Mouse (Mus musculus): ENCODE results near the gene Crybb3. TPM values are rescaled to one million over a fixed set of nuclear protein-coding genes. Genes with fewer than 3 reads are reported as not detected.

Crybb3 gene
- polyA plus RNA-seq, 1 experiment from 2014 or later: 1.3 TPM

DNA sequence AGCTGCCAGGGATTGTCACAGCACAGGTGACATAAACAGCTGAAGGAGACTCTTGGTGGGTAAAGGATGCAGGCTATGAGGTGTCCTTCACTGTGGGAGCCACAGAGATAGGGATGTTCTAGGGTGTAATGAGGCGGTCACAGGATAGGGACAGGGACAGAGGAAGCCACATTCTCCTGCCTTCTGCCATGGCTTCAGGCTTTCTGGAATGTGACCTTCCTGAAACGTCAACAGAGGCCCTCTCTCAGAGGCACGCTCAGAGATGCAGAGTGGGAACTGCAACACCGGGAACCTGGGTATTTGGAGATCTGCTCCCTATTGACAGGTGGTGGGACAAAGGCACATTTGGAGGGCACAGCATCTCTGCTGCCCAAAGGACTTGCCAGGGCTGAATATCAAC lies 5.6 kb upstream of the Crybb3 start:
- WGBS: 51% methylated on average over 4 of the region's 4 CpGs
- ATAC-seq (ENCODE audit: insufficient number of reproducible peaks, insufficient read depth, low FRiP score, low TSS enrichment, low read depth): no peak
- H3K4me3 ChIP-seq: no peak overlapping the region

DNA sequence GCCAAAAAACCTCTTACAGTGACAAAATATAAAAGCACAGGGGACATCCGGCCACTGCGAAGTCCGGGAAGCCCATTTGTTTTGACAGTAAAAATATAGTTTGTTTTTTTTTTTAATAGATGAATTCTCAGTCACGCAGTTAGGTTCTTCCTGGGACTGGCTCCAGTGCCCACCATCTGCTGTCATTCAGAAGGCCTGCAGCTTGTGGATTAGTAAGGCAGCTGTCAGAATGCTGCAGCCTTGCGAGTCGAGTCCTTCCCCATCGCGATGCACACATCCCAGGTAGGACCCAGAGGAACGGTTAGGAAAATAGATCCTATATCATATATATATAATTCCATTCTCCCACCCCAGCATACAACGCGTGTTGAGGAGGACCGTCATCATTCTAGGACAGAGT lies 5.1 kb upstream of the Crybb3 start:
- ATAC-seq (ENCODE audit: insufficient number of reproducible peaks, insufficient read depth, low FRiP score, low TSS enrichment, low read depth): no peak
- 75% methylated on average over 12 of the region's 12 CpGs for whole genome bisulfite sequencing
- Histone ChIP-seq H3K27ac (no peak overlapping the region), H3K4me2 (no peak overlapping the region), H3K9ac (no peak overlapping the region), H3K36me3 (peaks cover 16% of the 10 kb centered on the region; the same call in 1 of the 2 replicates), H3K4me3 (no peak overlapping the region), H3K9me3 (no peaks in the 10 kb centered on the region), H3K4me1 (peaks cover 11% of the 10 kb centered on the region; the same call in 1 of the 2 replicates), H3K27me3 (no peaks in the 10 kb centered on the region; the same call in 1 of the 2 replicates)

More for the DNA sequence above, 5.6 kb upstream of the Crybb3 start:
- Histone ChIP-seq H3K27me3 (no peaks in the 10 kb centered on the region; the same call in 1 of the 2 replicates), H3K9ac (no peak overlapping the region), H3K9me3 (no peaks in the 10 kb centered on the region), H3K27ac (no peak overlapping the region), H3K36me3 (peaks cover 16% of the 10 kb centered on the region; the same call in 1 of the 2 replicates), H3K4me1 (peaks cover 14% of the 10 kb centered on the region; the same call in 1 of the 2 replicates), H3K4me2 (no peak overlapping the region)

DNA sequence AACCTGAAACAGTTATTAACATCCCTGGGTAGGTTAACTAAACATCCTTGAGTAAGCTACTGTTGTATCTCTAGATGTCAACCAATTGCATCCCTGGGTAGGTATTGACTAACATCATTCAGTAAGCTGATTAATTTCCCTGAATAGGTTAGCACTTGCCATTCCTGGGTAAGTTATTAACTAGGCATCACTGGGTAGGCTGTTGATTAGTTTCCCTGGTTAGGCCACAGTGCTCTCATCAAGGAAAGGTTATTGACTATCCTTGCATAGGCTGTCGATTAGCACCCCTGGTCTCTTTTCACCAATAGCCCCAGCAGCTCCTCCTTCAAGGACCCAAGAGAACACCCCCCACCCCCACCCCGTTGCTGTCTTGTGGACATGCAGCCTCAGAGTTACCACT lies 4.5 kb upstream of the Crybb3 start:
- Histone ChIP-seq H3K27me3 (no peaks in the 10 kb centered on the region; the same call in 1 of the 2 replicates), H3K4me2 (no peak overlapping the region), H3K9me3 (no peaks in the 10 kb centered on the region), H3K9ac (no peak overlapping the region), H3K4me1 (peaks cover 9% of the 10 kb centered on the region; the same call in 1 of the 2 replicates), H3K36me3 (peaks cover 13% of the 10 kb centered on the region; the same call in 1 of the 2 replicates), H3K27ac (no peak overlapping the region), H3K4me3 (no peak overlapping the region)
- 77% methylated on average over 2 of the region's 2 CpGs for WGBS
- ATAC-seq (ENCODE audit: insufficient number of reproducible peaks, insufficient read depth, low FRiP score, low TSS enrichment, low read depth): no peak

- H3K36me3 ChIP-seq: 0 out of 2 replicates have a peak, but pooled peaks cover 2% of the 10 kb centered on the region
- no peak overlapping the region for H3K4me2 ChIP-seq
- ATAC-seq (ENCODE audit: insufficient number of reproducible peaks, insufficient read depth, low FRiP score, low TSS enrichment, low read depth): no peak
- 88% methylated on average over 2 of the region's 2 CpGs for WGBS
- no peak overlapping the region for H3K9ac ChIP-seq
- H3K4me3 ChIP-seq: no peak overlapping the region
- H3K9me3 ChIP-seq: no peaks in the 10 kb centered on the region
- peaks cover 14% of the 10 kb centered on the region; the same call in 1 of the 2 replicates for H3K4me1 ChIP-seq
- H3K27me3 ChIP-seq: no peaks in the 10 kb centered on the region
- H3K27ac ChIP-seq: no peak overlapping the region
These were observed 2.9 kb upstream of the Crybb3 start for GRCm38 (mm10) chr5:113084309-113084708.

GRCm38 (mm10) chr5:113082356-113083168 lies 1.2 kb upstream of the Crybb3 start:
- Histone ChIP-seq H3K36me3 (no peaks in the 10 kb centered on the region), H3K4me1 (peaks cover 14% of the 10 kb centered on the region; the same call in 1 of the 2 replicates), H3K9ac (no peak overlapping the region), H3K4me2 (no peak overlapping the region), H3K9me3 (no peaks in the 10 kb centered on the region), H3K27ac (peak overlapping the region; percentile 8), H3K27me3 (no peaks in the 10 kb centered on the region), H3K4me3 (no peak overlapping the region)
- 52% methylated on average over 19 of the region's 19 CpGs for WGBS
- ATAC-seq (ENCODE audit: insufficient number of reproducible peaks, insufficient read depth, low FRiP score, low TSS enrichment, low read depth): no peak

GRCm38 (mm10) chr5:113081020-113081419 lies 364 bp downstream of the Crybb3 start:
- Histone ChIP-seq H3K36me3 (no peaks in the 10 kb centered on the region), H3K27me3 (no peaks in the 10 kb centered on the region), H3K4me3 (no peak overlapping the region), H3K4me2 (no peak overlapping the region), H3K9me3 (no peaks in the 10 kb centered on the region), H3K9ac (no peak overlapping the region), H3K4me1 (peaks cover 14% of the 10 kb centered on the region; the same call in 1 of the 2 replicates), H3K27ac (no peak overlapping the region)
- 91% methylated on average over 9 of the region's 9 CpGs for WGBS
- ATAC-seq (ENCODE audit: insufficient number of reproducible peaks, insufficient read depth, low FRiP score, low TSS enrichment, low read depth): no peak

DNA sequence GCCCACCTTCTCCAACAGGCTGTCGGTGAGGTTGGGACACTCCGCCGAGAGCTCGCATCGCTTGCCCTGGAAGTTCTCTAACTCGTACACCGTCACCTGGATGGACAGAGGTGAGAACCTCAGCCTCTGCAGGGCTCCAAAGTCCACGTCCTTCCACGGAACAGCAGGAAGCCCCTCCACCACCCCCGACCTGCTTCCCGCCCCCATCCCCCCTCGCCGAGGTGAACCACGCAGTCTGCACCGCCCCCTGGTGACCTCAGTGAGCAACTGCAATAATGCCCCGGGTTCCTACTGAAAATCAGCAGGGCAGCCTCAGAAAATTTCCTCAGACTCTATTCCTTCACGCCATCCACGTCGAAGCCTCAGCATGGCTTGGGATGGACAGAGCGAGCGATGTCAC lies 1.6 kb downstream of the Crybb3 start:
- ATAC-seq (ENCODE audit: insufficient number of reproducible peaks, insufficient read depth, low FRiP score, low TSS enrichment, low read depth): no peak
- 20% methylated on average over 21 of the region's 21 CpGs for WGBS

GRCm38 (mm10) chr5:113078686-113079085 lies 2.7 kb downstream of the Crybb3 start:
- 66% methylated on average over 5 of the region's 5 CpGs for WGBS
- Histone ChIP-seq H3K36me3 (no peaks in the 10 kb centered on the region), H3K9ac (no peak overlapping the region), H3K4me1 (peaks cover 14% of the 10 kb centered on the region; the same call in 1 of the 2 replicates), H3K4me3 (no peak overlapping the region), H3K27ac (no peak overlapping the region), H3K4me2 (no peak overlapping the region), H3K9me3 (no peaks in the 10 kb centered on the region), H3K27me3 (no peaks in the 10 kb centered on the region; the same call in 1 of the 2 replicates)
- no peak for ATAC-seq (ENCODE audit: insufficient number of reproducible peaks, insufficient read depth, low FRiP score, low TSS enrichment, low read depth)

More for the DNA sequence above, 1.6 kb downstream of the Crybb3 start:
- H3K9me3 ChIP-seq: no peaks in the 10 kb centered on the region
- H3K4me3 ChIP-seq: peak overlapping the region; percentile 20; the same call in 1 of the 2 replicates
- H3K4me1 ChIP-seq: peaks cover 14% of the 10 kb centered on the region; the same call in 1 of the 2 replicates
- H3K9ac ChIP-seq: no peak overlapping the region
- H3K27me3 ChIP-seq: no peaks in the 10 kb centered on the region; the same call in 1 of the 2 replicates
- H3K27ac ChIP-seq: no peak overlapping the region
- no peaks in the 10 kb centered on the region for H3K36me3 ChIP-seq
- peak overlapping the region; percentile 50 for H3K4me2 ChIP-seq

- H3K4me3 ChIP-seq: no peak within 1 kb of the TSS
- H3K4me1 ChIP-seq: no peaks in the 10 kb centered on the region
- H3K9ac ChIP-seq: no peak within 1 kb of the TSS
- H3K9me3 ChIP-seq: no peaks in the 10 kb centered on the region
- H3K27ac ChIP-seq: no peak within 1 kb of the TSS
- H3K36me3 ChIP-seq: no peaks in the 10 kb centered on the region
- no peak within 1 kb of the TSS for H3K4me2 ChIP-seq
- H3K27me3 ChIP-seq: 0 out of 2 replicates have a peak, but pooled peaks cover 6% of the 10 kb centered on the region
- ATAC-seq (ENCODE audit: insufficient number of reproducible peaks, insufficient read depth, low FRiP score, low TSS enrichment, low read depth): no peak
These were observed 11.4 kb downstream of the Crybb3 start, which contains the start of gene Crybb2 for GRCm38 (mm10) chr5:113070017-113070416. TSS of gene Crybb2 (minus strand) at chr5:113070117.

DNA sequence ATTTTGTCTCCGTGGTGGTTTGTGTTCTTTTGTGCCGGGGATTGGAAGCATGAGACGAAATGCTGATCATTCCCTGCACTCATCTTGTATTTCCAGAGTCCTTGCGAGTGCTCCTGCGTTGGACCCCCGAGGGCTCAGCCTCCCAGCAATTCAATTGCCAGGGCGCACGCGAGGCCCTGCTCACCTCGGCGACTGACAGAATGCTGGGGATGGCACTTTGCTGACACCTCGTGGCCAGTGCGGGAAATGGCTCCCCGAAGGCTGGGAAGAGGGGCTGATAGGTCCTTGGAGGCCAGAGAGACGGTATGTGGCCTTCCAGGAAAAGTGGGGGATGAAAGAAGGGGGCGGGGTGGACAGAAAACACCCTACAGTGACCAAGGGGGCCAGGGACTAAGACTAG lies 27.1 kb downstream of the Crybb3 start:
- Histone ChIP-seq H3K4me3 (no peak overlapping the region), H3K27ac (no peak overlapping the region), H3K9me3 (no peaks in the 10 kb centered on the region), H3K4me1 (no peaks in the 10 kb centered on the region), H3K36me3 (no peaks in the 10 kb centered on the region), H3K9ac (no peak overlapping the region), H3K4me2 (no peak overlapping the region), H3K27me3 (peaks cover 12% of the 10 kb centered on the region)
- WGBS: 3% methylated on average over 16 of the region's 16 CpGs
- no peak for ATAC-seq (ENCODE audit: insufficient number of reproducible peaks, insufficient read depth, low FRiP score, low TSS enrichment, low read depth)

DNA sequence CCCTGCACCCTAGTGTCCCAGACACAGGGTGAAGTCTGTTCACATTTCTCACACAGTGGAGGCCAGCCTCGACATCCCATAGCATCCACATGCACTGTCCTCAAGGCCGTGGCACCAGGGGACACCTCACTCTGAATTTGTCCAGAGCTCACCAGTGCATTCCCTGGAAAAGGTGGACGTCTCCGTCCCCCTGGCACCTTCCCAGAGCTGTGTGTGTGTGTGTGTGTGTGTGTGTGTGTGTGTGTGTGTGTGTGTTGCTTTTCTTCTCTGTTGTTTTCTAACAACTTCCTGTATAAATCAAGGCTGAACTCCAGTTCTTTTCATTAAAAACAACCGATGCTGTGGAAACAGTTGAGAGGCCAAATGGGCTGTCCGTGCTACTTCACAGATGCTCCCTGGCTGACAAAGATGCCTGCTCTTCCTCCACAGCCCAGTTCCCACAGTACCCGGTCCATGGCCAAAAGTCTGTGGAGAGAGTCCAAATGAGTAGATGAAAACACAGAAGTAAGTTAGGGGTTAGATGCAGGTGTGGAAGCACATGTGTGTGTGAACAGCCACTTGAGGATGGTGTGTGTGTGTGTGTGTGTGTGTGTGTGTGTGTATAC lies 30.7 kb downstream of the Crybb3 start:
- H3K9me3 ChIP-seq: no peaks in the 10 kb centered on the region
- H3K4me2 ChIP-seq: no peak overlapping the region
- no peak overlapping the region for H3K9ac ChIP-seq
- H3K4me3 ChIP-seq: no peak overlapping the region
- WGBS: 63% methylated on average over 7 of the region's 7 CpGs
- H3K36me3 ChIP-seq: no peaks in the 10 kb centered on the region
- no peaks in the 10 kb centered on the region for H3K4me1 ChIP-seq
- peaks cover 4% of the 10 kb centered on the region for H3K27me3 ChIP-seq
- H3K27ac ChIP-seq: no peak overlapping the region
- ATAC-seq (ENCODE audit: insufficient number of reproducible peaks, insufficient read depth, low FRiP score, low TSS enrichment, low read depth): no peak

All from embryonic facial prominence, embryonic 13.5 days (tissue).